Mouse (Mus musculus): ENCODE measurements around the gene 1700017B05Rik.

DNA sequence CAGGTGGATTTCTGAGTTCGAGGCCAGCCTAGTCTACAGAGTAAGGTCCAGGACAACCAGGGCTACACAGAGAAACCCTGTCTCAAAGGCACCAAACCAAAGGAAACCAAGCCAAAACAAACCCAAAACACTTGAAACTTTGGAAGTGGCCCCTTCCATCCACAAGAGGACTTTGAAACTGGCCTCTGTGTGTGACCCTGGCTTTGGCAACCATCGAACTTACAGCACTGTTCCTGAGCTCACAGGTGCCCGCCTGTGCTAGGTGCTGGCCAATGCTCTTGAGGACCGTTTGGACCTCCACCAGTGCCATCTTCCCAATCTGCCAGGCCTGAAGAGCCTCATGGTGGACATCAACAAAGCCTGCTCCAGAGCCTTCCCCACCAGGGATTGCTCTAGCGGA is 43.6 kb downstream of the 1700017B05Rik start:
- no peak for TF ChIP-seq EP300 (IDR thresholded peaks at IDR 0.05; ENCODE audit: low read depth)
- TF ChIP-seq CTCF (IDR thresholded peaks at IDR 0.05; ENCODE audit: low read depth): no peak
